Mouse (Mus musculus) adrenal gland, adult (tissue): ENCODE measurements at regions not wholly inside any gene's neighbourhood (a gene's known extent, or its start where the extent isn't known, plus 50 kb on each side); places are given as distances from the start of the nearest gene placed in this dataset.
"Not testable (repeated sequence)": the region's sequence is repeated elsewhere in the genome, so short reads cannot be mapped to it uniquely, and the experiment has no call there.

ENCODE experiments used
- DNase-seq, 2 experiments: peaks; one replicate each; pipeline ENCODE4 v3.0.0; 2022 to 2023; ENCODE audit warnings: low spot score in 1 of 2; ENCODE audit not compliant: inconsistent age in 2 of 2

GRCm38 (mm10) chr5:25639187-25639586, 66.4 kb downstream of the Xrcc2 start:
- DNase-seq: peak; percentile 7 to 56

- no peak for DNase-seq
These were observed 67.5 kb downstream of the Xrcc2 start for GRCm38 (mm10) chr5:25638097-25638496.

GRCm38 (mm10) chr5:25632861-25633535, 72.6 kb downstream of the Xrcc2 start:
- DNase-seq: peak in 1 of 2 experiments; percentile 41

- DNase-seq: no peak
These were observed 75.9 kb downstream of the Xrcc2 start for GRCm38 (mm10) chr5:25629731-25630130.

GRCm38 (mm10) chr5:25628504-25628903, 77.1 kb downstream of the Xrcc2 start:
- no peak for DNase-seq

GRCm38 (mm10) chr5:25627086-25627485, 78.5 kb downstream of the Xrcc2 start:
- DNase-seq: no peak

- no peak for DNase-seq
These were observed 81.6 kb downstream of the Xrcc2 start for GRCm38 (mm10) chr5:25624029-25624428.

- peak in 1 of 2 experiments; percentile 56 for DNase-seq
These were observed 85.8 kb downstream of the Xrcc2 start for GRCm38 (mm10) chr5:25619872-25620271.

- not testable (repeated sequence) for DNase-seq
These were observed 86.3 kb downstream of the Xrcc2 start for GRCm38 (mm10) chr5:25619337-25619736.

GRCm38 (mm10) chr5:25614659-25615061, 91.0 kb downstream of the Xrcc2 start:
- DNase-seq: no peak

- peak; percentile 17 to 63 for DNase-seq
These were observed 91.6 kb downstream of the Xrcc2 start for GRCm38 (mm10) chr5:25613844-25614658.

GRCm38 (mm10) chr5:25612036-25612705, 93.5 kb downstream of the Xrcc2 start:
- no peak for DNase-seq

- peak in 1 of 2 experiments; percentile 42 for DNase-seq
These were observed 94.0 kb downstream of the Cct8l1 start for GRCm38 (mm10) chr5:25609911-25610310.

- DNase-seq: peak in 1 of 2 experiments; percentile 24
These were observed 86.3 kb downstream of the Cct8l1 start for GRCm38 (mm10) chr5:25602123-25602522.

GRCm38 (mm10) chr5:25599363-25599762, 83.5 kb downstream of the Cct8l1 start:
- DNase-seq: no peak

- no peak for DNase-seq
These were observed 81.9 kb downstream of the Cct8l1 start for GRCm38 (mm10) chr5:25597786-25598185.

- no peak for DNase-seq
These were observed 75.8 kb downstream of the Cct8l1 start for GRCm38 (mm10) chr5:25591709-25592108.
